Mouse (Mus musculus) stomach, embryonic 16.5 days (tissue): ENCODE measurements around the gene Sbk1. TPM values are rescaled to one million over a fixed set of nuclear protein-coding genes. Genes with fewer than 3 reads are reported as not detected.
"Not testable (repeated sequence)": the region's sequence is repeated elsewhere in the genome, so short reads cannot be mapped to it uniquely, and the experiment has no call there.

Source experiments
- ATAC-seq: fragments of 200-750 bp; cut with Nextera tagmentation; 2 replicates; pipeline ENCODE4 v1.8.0; 2017; ENCODE audit warnings: moderate number of reproducible peaks, moderate TSS enrichment; ENCODE audit not compliant: insufficient read depth, low FRiP score
- H3K27ac ChIP-seq: fragments of 300-500 bp; sonication (generic); 2 replicates; pipeline ENCODE4 v1.5.1; 2014; ENCODE audit warnings: low read length
- H3K27me3 ChIP-seq: fragments of 300-500 bp; sonication (generic); 2 replicates; pipeline ENCODE4 v1.6.1; 2014; ENCODE audit warnings: low read length, control low read depth, mixed read lengths; ENCODE audit not compliant: control insufficient read depth, insufficient read depth
- H3K36me3 ChIP-seq: fragments of 300-500 bp; sonication (generic); 2 replicates; pipeline ENCODE4 v1.6.1; 2014; ENCODE audit warnings: low read length; ENCODE audit not compliant: control insufficient read depth, insufficient read depth
- H3K4me1 ChIP-seq: fragments of 300-500 bp; sonication (generic); 2 replicates; pipeline ENCODE4 v1.6.1; 2014; ENCODE audit warnings: low read length, control low read depth, mixed read lengths; ENCODE audit not compliant: control insufficient read depth, insufficient read depth
- H3K4me2 ChIP-seq: fragments of 300-500 bp; sonication (generic); 2 replicates; pipeline ENCODE4 v1.6.1; 2014; ENCODE audit warnings: low read depth, low read length, mixed read lengths
- H3K4me3 ChIP-seq: fragments of 300-500 bp; sonication (generic); replicated peaks from 2 replicates; pipeline ENCODE4 v1.5.1; 2014; ENCODE audit warnings: mild to moderate bottlenecking, low read length
- H3K9ac ChIP-seq: fragments of 300-500 bp; sonication (generic); 2 replicates; pipeline ENCODE4 v1.6.1; 2014; ENCODE audit warnings: low read length
- H3K9me3 ChIP-seq: fragments of 300-500 bp; sonication (generic); replicated peaks from 2 replicates; pipeline ENCODE4 v1.6.1; 2016; ENCODE audit warnings: low read length, control low read depth; ENCODE audit not compliant: control insufficient read depth
- WGBS: fragments of 180-500 bp; shearing (Covaris S2); extraction: QIAGEN DNeasy Blood & Tissue Kit; methylation state at CpG from one replicate; pipeline ENCODE4 v1.1.7; 2014; 5-methylcytosine and 5-hydroxymethylcytosine counted together
- polyA plus RNA-seq: library from polyadenylated mRNA; unstranded; fragments of >200 nt; fragmentation: Nextera tagmentation; extraction: Ambion mirVana; gene quantifications from 2 replicates; pipeline ENCODE4 v1.2.1, GENCODE M21; 2015

The Sbk1 gene
- polyA plus RNA-seq, 1 experiment from 2014 or later, result 9.7 TPM

- Histone ChIP-seq H3K27me3 (no peaks in the 10 kb centered on the region), H3K9ac (no peak overlapping the region), H3K4me1 (no peaks in the 10 kb centered on the region), H3K27ac (no peak overlapping the region), H3K4me2 (no peak overlapping the region), H3K9me3 (no peaks in the 10 kb centered on the region), H3K36me3 (no peaks in the 10 kb centered on the region), H3K4me3 (no peak overlapping the region)
- no peak for ATAC-seq
- 45% methylated on average over 5 of the region's 5 CpGs for WGBS
Measured at GRCm38 (mm10) chr7:126313309-126313708, 40.9 kb downstream of the Sbk1 start.

GRCm38 (mm10) chr7:126314273-126314672 is 41.9 kb downstream of the Sbk1 start:
- Histone ChIP-seq H3K4me1 (no peaks in the 10 kb centered on the region), H3K9me3 (no peaks in the 10 kb centered on the region), H3K4me3 (no peak overlapping the region), H3K4me2 (no peak overlapping the region), H3K36me3 (no peaks in the 10 kb centered on the region), H3K27ac (no peak overlapping the region), H3K9ac (no peak overlapping the region), H3K27me3 (no peaks in the 10 kb centered on the region)
- WGBS, result 69% methylated on average over 8 of the region's 8 CpGs
- ATAC-seq, result no peak

DNA sequence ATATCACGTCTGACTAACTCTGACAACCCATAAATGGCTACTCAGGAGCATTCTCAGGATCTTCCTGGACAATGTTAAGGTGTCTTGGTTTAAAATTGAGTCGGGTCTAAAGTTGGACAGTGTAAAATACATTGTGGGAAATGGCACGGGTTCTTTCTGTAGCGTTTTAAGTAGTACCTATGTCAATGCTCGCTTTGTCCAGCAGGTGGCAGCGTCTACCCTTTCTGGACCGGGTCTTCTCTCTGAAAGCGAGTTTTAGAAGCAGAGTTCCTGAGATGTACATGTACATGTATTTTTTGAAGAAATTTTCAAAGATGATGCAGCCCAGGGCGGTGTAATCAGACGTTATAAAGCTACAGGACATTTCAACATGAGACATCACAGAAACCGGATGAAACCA is 51.3 kb downstream of the Sbk1 start:
- Histone ChIP-seq H3K4me2 (no peak overlapping the region), H3K4me1 (no peaks in the 10 kb centered on the region), H3K9ac (no peak overlapping the region), H3K4me3 (no peak overlapping the region), H3K27me3 (no peaks in the 10 kb centered on the region; the same call in 1 of the 2 replicates), H3K36me3 (no peaks in the 10 kb centered on the region), H3K27ac (no peak overlapping the region), H3K9me3 (no peaks in the 10 kb centered on the region)
- ATAC-seq, result no peak
- 6% methylated on average over 11 of the region's 11 CpGs for WGBS

DNA sequence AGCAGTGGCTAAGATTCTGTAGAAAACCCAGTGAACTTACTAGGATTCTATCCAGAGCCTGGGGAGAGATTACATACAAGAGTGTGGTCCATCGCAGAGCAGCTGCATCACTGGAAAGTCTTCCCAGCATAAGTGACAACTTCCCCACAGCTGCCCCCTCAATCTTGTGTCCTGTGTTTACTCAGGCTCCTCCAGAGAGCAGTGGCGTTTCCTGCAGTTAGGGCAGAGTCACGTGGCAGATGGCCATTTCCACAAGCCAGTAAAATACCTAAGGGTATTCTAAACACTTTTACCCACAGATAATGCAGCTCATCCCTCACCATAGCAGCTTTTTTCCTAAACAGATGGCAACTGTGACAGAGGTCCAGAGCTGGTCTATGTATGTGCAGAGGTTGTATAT is 52.4 kb downstream of the Sbk1 start:
- no peaks in the 10 kb centered on the region; the same call in 1 of the 2 replicates for H3K27me3 ChIP-seq
- H3K4me2 ChIP-seq, result no peak overlapping the region
- ATAC-seq, result no peak
- no peaks in the 10 kb centered on the region for H3K9me3 ChIP-seq
- H3K36me3 ChIP-seq, result no peaks in the 10 kb centered on the region
- no peaks in the 10 kb centered on the region for H3K4me1 ChIP-seq
- H3K27ac ChIP-seq, result peak overlapping the region; percentile 29; the same call in 1 of the 2 replicates
- 13% methylated on average over 3 of the region's 3 CpGs for WGBS
- no peak overlapping the region for H3K4me3 ChIP-seq
- no peak overlapping the region for H3K9ac ChIP-seq

DNA sequence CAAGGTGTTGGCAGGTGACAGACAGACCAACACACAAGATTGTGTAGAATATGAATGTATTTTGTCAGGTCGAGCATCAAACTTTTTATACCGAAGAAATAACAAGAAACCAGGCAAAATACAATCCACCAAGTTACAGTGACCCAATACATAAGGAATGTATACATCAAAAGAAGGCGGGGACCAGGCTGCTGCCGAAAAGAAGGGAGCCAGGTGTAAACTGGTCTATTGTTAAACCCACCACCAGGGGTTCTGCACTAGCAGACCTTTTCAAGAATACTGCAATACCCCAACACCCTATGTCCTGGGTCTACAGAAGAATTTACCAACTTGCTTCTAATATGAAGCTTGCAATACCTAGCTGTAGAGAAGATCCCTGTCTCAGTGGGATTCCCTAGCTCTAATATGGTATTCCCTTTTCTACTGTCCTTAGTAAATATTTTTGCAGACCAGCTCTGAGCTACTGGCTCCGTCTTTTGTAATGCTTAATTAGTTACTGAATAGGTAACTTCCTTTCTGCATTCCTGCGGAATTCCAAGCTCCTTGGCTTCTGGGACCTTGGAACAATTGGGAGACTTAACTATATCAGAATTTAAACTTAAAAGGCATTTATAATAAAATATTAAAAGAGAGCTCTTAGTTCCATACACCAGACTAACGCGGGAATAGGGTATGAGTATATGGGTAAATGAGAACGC is 53.3 kb downstream of the Sbk1 start:
- not testable (repeated sequence) for H3K4me1 ChIP-seq, ATAC-seq, H3K27ac ChIP-seq, H3K4me3 ChIP-seq, H3K9me3 ChIP-seq, H3K36me3 ChIP-seq, H3K27me3 ChIP-seq, H3K4me2 ChIP-seq, H3K9ac ChIP-seq
- 17% methylated on average over 9 of the region's 9 CpGs for WGBS

DNA sequence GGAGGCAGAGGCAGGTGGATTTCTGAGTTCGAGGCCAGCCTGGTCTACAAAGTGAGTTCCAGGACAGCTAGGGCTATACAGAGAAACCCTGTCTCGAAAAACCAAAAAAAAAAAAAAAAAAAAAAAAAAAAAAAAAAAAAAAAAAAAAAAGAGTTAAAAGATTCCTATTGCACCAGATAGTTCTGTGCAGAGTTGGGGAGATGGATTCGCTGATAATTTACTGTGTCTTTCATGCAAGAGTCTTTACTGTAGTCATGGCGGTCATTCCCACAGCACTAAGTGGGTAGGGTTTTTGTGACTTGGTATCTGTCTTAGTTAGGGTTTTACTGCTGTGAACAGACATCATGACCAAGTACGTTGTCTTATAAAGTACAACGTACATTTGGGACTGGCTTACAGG is 56.4 kb downstream of the Sbk1 start:
- ATAC-seq, H3K4me2 ChIP-seq, H3K36me3 ChIP-seq, H3K9ac ChIP-seq, H3K4me3 ChIP-seq, H3K9me3 ChIP-seq, H3K4me1 ChIP-seq, H3K27me3 ChIP-seq, H3K27ac ChIP-seq: not testable (repeated sequence)
- WGBS, result 88% methylated on average over 5 of the region's 6 CpGs

DNA sequence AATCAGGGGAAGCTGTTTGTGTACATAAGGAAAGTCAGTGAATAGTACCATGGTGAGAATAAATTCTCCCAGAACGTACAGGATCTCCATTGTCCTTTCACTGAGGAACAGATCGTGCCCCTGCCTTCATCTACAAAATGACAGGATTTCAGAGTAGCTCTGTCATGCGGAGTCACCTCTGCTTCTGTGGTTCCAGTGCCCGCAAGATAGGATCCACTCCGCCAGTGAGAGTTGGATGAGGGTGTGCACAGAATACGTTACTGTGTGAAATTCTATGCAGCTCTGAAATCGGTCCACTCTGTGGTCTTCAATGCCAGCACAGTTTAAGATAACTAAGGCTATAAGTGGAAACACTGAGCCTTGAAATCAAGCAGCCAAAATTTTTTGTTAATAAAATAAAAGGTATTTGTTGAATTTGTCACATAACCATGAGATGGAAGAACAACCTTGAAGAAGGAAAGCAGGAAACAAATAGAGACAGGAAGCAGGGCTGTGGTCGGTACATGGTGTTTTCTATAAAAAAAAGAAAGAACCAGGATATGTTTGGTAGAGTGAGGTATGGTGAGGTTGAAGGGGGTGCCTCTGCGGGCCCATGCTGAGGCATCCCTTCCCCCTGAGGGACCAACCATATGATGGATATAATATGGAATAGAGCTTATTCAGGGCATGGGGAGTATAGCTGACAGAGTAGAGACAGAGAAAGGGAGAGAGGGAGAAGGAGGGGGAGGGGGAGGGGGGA is 57.7 kb downstream of the Sbk1 start:
- Histone ChIP-seq H3K27ac (no peak overlapping the region), H3K27me3 (no peaks in the 10 kb centered on the region; the same call in 1 of the 2 replicates), H3K36me3 (no peaks in the 10 kb centered on the region), H3K9ac (no peak overlapping the region), H3K9me3 (no peaks in the 10 kb centered on the region), H3K4me2 (no peak overlapping the region), H3K4me3 (no peak overlapping the region), H3K4me1 (no peaks in the 10 kb centered on the region)
- 77% methylated on average over 9 of the region's 9 CpGs for WGBS
- no peak for ATAC-seq

DNA sequence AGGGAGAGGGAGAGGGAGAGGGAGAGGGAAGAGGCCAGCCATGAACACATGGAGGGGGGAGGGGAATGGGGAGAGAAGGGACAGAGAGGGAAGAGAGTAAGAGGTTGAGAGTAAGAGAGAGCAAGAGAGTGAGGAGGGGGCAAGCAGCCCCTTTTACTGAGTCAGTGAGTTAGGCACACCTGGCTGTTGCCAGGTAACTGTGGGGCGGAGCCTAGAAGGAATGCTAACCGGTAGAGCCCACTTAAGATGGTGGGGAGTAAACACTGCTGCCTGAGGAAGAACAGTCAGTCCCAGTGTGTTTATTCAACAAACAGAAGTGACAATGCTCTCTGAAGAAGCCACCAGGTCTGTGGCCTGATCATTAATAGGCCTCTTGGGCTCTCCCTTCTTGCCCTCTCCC is 58.3 kb downstream of the Sbk1 start:
- Histone ChIP-seq H3K27me3 (no peaks in the 10 kb centered on the region), H3K9me3 (no peaks in the 10 kb centered on the region), H3K36me3 (no peaks in the 10 kb centered on the region), H3K4me2 (no peak overlapping the region), H3K4me1 (no peaks in the 10 kb centered on the region), H3K27ac (no peak overlapping the region), H3K9ac (no peak overlapping the region), H3K4me3 (no peak overlapping the region)
- 37% methylated on average over 2 of the region's 2 CpGs for WGBS
- ATAC-seq, result no peak

GRCm38 (mm10) chr7:126332691-126333090 is 60.3 kb downstream of the Sbk1 start:
- Histone ChIP-seq H3K4me2 (no peak overlapping the region), H3K9ac (no peak overlapping the region), H3K9me3 (no peaks in the 10 kb centered on the region), H3K27me3 (no peaks in the 10 kb centered on the region), H3K4me3 (no peak overlapping the region), H3K36me3 (no peaks in the 10 kb centered on the region), H3K4me1 (no peaks in the 10 kb centered on the region), H3K27ac (no peak overlapping the region)
- 65% methylated on average over 3 of the region's 3 CpGs for WGBS
- ATAC-seq, result no peak
